Mouse (Mus musculus): Measurements from ENCODE around the gene Tspan4.

Gene Tspan4

DNA sequence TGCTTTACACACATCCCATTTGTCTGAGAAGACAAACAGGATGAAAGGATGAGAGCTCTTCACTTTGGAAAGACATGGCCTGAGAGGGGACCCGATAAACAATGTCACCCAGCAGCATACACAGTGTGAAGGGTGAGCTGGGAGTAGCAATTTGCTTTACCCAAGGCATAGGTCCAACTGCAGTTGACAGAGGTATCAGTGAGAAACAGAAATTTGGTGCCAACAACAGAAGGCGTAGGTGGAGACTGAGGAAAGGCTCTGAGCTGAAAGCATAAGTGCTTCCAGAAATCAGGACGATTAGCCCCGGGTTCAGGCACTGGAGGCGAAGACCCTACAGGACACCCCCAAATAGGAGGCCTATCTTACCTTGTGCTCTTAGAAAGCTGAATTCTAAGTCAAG is 35.2 kb downstream of the Tspan4 start:
- no peak for DNase-seq

DNA sequence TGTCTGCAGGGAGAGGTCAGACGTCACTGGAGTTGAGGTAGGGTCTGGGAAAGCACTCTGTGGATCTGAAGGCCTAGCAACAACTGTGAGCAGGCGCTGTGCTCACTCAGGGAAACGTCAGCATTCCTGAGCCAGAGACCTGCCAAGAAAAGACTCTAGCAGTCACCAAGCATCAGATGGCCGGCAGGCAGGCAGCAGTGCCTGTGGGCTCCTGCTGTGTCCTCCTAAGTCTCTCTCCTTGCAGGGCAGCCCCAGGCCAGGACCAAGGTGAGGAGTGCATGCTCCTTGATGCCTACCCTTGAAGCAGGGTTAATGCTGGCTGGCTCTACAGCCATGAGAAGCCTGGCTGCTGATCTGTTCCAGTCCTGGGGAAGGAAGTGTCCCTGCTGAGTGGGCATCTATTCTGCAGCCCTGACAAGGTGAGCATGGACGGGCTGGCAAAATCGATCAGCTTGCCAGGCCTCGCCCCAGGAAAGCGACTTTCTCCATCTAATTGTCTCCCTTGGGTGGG is 35.7 kb downstream of the Tspan4 start:
- DNase-seq, result no peak

DNA sequence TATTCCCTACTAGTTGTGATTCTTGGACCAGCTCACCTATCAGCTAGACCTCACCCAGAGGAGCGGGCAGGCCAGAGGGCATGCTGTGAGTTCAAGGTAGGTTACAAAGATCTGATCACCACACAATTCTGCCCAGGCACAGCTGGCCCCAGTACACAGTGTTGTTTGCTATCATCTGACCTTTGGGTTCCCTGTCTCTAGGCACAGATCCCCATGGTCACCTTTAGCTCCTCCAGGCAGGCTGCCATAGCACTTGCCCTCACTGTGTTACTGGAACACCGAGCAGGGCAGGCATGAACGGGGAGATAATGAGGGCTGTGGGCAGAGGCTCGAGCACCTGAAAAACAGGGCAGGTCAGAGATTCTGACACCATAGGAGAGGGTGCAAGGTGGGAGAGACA is 42.6 kb downstream of the Tspan4 start:
- DNase-seq, result no peak

GRCm38 (mm10) chr7:141518296-141518695 is 43.3 kb downstream of the Tspan4 start:
- DNase-seq, result no peak

DNA sequence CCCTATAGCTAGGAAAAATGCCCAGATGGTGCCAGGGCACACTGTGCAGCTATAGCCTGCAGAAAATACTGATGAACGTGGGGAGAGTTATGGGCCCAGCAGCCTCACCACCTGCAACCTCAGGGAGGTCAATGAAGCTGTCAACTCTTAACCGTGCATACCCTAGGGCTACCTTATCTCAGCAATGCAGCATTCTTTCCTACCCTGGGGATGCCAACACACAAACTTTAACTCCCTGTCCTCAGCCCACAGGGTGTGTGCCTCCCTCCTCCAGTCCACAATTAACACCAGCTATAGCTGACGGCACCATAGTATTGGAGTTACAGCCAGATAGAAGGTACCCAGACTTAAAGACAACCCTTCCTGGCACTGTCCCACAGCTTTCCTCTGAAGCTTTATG is 43.9 kb downstream of the Tspan4 start:
- no peak for DNase-seq

DNA sequence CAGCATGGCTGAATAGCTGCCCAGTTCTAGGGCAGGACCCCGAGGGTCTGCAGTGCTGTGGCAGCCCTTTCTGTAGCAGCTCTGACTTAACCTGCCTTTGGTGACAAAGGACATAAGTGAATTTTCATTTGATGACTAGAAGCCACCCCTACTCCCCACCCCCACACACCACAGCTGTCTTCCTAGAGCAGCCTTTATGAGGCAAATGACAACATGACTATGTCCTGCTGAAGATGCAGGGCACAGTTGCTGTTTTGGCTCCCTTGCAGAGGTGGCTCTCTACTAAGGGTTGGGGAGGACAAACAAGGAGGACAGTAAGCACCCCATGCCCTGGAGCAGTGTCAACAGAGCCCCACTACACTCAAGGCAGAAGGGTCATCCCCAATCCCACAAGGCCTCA is 44.8 kb downstream of the Tspan4 start:
- DNase-seq, result no peak

DNA sequence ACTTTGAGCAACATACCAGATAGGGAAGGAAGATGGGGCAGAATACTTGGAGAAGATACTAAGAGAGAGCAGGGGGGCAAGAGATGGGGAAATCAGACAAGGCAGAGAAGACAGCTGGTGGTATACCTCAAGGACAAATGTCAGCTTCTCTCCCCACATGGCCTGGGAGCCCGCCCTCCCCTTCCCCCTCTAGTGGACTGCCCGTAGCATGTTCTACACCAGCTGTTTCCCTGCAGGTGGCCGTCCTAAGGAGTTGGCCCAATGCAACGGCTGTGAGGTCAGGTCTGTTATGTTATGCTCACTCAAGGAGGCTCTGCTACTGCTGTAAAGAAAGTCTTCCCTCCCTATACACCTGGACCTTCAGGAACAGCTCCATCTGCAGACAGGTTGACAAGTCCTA is 48.0 kb downstream of the Tspan4 start:
- DNase-seq, result no peak

GRCm38 (mm10) chr7:141524271-141524670 is 49.2 kb downstream of the Tspan4 start:
- no peak for DNase-seq

DNA sequence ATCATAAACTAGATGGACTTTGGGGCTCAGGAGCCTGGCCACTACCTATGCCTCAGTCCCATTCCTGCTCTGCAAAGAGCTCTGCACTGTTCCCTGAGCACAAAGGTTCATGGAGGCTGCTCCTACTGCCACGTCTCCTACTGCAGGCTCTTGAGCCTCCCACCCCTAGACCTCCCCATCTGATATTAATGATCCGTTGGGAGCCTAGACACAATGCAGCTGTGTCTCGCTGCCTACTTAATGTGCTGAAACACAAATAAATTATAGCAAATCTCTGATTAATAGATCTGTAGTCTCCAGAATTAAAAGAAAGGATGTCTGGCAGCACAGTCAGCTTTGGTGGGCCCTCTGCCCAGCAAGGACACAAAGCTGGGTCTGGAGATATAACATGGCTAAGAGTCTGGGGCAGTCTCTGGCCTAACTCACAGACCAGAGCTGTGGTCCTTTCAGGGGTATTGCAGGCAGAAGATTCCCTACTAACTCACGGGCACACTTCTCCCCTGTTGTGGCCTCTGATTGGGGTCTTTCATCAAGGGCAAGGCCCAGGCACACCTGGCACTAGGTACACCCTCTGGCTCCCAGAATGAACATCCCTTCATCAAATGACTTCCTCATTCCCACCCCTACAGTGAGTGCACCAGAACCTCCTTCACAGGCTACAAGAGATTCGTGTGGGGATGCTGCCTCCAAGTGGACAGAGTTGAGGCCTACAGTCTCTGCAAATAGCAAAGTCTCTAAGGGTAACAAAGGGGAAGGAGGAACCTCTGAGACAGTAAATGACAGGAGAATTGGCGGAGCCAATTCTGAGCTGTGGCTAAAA is 49.9 kb downstream of the Tspan4 start:
- peak; percentile 86 to 88 for DNase-seq

DNA sequence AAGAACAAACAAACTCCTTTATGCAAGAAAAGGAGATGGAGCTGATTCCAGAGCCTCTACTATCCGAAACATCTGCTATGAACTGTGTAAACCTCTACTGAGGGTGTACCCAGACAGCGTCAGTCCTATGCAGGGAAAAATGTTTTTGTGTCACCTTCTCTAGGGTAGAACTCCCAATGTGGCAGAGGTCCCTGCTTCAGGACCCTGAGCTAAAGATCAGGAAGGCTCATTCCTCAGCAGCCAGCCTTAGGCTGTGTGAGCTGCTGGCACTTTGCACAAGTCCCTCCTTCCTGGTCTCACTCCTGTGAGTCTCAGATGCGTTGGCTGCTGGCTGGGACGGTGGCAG is 50.5 kb downstream of the Tspan4 start:
- no peak for DNase-seq

DNA sequence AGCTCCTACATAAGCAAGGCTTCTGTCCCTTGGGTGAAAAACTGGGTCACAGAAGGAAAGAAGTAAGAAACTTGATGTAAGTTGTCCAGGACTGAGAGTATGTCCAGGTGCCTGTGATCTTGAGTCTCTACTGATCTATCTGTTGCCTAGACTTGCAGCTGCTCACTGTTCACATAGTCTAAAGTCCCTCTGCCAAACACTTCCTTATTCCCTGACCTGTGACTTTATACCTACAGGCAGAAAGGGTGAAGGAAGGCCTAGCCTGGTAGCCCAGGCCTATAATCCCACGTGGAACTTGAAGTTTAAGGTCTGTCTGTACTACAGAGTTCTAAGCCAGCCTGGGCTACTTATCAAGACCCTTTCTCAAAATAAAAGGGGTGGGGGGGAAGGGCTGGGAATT is 60.5 kb downstream of the Tspan4 start:
- no peak for DNase-seq

GRCm38 (mm10) chr7:141538852-141539555 is 64.0 kb downstream of the Tspan4 start:
- DNase-seq, result no peak

DNA sequence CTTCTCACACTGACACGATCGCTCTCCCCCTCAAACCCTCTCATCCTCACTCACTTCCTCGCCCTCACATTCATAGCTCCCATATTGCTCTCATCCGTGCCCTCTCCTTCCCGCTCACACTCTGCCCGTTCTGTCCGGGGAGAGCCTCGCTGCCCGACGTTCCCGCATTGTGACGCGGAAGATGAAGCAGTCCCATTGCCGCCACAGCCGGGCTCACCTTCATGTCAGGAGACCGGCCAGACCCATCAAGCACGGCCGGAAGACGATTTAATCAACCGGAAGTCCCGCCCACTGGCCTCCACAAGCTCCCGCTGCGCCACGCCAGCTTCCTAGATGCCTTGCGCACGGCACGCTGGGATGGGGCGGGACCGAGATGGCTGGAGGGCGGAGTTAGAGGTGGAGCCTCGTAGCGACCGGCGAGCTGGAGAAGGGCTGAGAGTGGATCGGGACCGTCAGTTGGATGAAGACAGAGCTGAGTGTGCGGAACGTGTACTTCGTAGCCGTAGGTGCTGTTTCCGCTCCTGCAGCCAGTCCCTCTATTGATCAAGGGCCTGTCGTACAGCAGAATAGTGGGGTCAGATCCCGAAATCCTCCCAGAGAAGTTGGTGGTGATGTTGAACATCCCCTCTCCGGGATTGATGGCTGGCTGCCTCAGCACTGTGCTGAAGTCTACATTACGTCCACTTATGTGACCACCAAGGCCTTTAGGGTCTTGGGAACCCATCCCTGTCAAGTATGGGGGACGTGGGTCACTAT is 64.7 kb downstream of the Tspan4 start, which contains the start of gene Chid1:
Gene Chid1 (minus strand): TSS at position 302 of the 756 bp plus-strand sequence.
- peak; percentile 99 to 100 for DNase-seq

DNA sequence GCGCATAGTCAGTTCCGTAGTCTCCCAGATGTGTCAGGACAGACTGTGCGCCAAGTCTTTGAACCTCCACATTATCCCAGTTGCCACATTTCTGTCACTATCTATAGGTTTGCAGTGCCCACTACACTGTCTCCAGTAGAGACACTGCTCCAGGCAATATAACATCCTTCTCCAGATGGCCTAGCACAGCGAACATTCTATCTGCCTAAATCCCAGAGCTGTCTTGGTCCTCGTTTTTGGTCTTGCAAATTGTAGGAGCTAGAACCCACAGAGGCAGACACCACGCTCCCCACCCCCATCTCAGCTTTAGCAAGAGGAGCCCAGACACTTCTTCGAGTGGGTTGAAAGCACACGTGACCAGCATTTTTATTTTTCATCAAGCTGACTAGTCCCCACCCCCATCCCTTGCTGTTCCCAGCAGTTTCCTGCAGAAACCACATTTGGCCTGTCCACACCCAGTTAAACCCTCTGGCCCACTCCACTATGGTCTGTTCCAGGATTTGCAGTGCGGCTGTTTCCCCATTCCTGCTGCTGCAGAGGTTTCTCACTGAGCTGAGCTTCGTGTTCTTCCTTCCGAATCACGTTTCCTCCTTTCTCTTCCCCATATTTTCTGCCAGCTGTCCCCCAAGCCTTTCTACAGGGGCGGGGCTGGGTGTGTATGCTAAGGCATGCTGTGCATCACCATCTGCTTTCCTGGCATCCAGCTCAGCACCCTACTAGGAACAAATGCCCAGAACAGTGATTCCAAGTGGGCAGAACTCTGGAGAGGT is 65.5 kb downstream of the Tspan4 start:
- peak; percentile 57 to 70 for DNase-seq

DNA sequence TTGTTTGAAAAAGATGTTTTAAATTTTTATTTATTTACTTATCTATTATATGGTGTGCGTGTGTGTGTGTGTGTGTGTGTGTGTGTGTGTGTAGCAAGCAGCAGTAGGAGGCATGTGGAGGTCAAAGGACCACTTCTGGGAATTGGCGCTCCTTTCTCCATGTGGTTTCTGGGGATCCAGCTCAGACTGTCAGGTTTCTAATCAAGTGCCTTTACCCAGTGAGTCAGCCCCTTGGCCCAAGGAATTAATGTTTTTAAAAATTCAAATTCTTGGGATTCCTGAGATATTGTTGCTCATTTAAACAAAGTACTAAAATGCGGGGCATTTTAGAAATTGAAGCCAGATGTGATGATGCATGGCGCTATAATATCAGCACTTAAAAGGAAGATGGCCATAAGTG is 66.6 kb downstream of the Tspan4 start:
- no peak for DNase-seq

- DNase-seq, result no peak
These were observed 67.5 kb downstream of the Tspan4 start for GRCm38 (mm10) chr7:141542588-141542987.
